Mouse (Mus musculus) cortical plate, adult 2 months (tissue): ENCODE results near the gene Hltf.

Experiments
- CTCF ChIP-seq: fragments of 200-500 bp; IDR thresholded peaks from 2 replicates; pipeline ENCODE4 v1.5.1; 2011; ENCODE audit warnings: mild to moderate bottlenecking, control low read depth, low read length; ENCODE audit not compliant: insufficient read depth; ENCODE audit errors: extremely low read depth
- POLR2A ChIP-seq: fragments of 200-500 bp; IDR thresholded peaks from 2 replicates; pipeline ENCODE4 v1.6.1; 2011; ENCODE audit warnings: mild to moderate bottlenecking, low read length, control low read depth; ENCODE audit not compliant: insufficient read depth; ENCODE audit errors: extremely low read depth

DNA sequence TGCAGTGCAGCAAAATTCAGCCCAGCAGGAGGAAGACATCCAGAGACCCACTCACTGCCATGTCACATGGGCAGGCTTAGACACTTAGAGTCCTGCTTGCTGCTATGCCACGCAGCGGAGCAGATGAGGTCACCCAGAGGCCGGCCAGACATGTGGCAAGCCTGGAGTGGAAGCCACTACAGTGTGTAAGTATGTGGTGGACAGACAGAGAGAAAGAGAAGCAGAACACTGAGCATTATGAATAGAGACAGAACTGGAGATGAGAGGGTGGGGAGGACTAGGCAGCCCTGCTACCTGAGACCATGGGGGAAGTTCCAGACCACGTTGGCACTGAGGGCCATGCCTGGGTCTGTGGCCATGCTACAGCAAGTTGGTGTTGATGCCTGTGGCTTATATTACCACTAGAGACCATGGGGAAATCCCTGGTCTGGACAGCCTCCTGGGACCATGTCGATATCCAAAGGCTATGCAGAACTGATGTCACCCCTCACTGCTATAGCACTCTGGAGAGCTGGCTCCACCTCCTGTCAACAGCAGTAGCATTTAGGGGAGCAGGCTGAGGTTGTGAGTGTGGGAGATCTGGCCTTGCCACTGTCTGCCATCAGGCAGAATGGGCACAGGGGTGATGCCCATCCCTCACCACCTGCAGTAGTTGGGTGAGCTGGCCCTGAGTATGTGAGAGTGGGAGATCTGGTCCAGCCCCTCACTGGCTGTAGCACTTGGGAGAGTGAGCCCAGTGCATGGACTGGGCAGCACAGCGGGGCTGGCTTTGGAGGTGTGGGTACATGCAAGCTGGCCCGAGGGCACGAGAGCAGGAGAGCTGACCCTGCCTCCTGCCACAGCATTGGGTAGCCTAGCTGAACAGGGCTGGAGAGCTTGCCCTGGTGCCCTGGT is 73.1 kb downstream of the Hltf start:
- no peak for TF ChIP-seq POLR2A
- TF ChIP-seq CTCF = no peak
